Mouse (Mus musculus): ENCODE measurements at regions not wholly inside any gene's neighbourhood (a gene's known extent, or its start where the extent isn't known, plus 50 kb on each side); places are given as distances from the start of the nearest gene placed in this dataset.

- 65% methylated on average over 2 of the region's 2 CpGs for WGBS
- ATAC-seq (ENCODE audit: insufficient number of reproducible peaks, low FRiP score, low TSS enrichment, low read depth) (no peak), DNase-seq (ENCODE audit: low spot score) (no peak)
Measured at GRCm38 (mm10) chr15:62490548-62490947, 1354.4 kb downstream of the Gsdmc2 start.

GRCm38 (mm10) chr15:62486540-62486939 is 1358.4 kb downstream of the Gsdmc2 start:
- Histone ChIP-seq H3K36me3 (ENCODE audit: control insufficient read depth, insufficient read depth, low read length) (no peaks in the 10 kb centered on the region), H3K27ac (replicated peaks; ENCODE audit: low read depth, low read length) (no peak overlapping the region), H3K9me3 (ENCODE audit: control insufficient read depth, low read length) (no peaks in the 10 kb centered on the region), H3K4me1 (ENCODE audit: control insufficient read depth, insufficient read depth, low read length) (no peaks in the 10 kb centered on the region), H3K4me3 (ENCODE audit: low read depth, low read length) (no peak overlapping the region), H3K27me3 (ENCODE audit: control insufficient read depth, insufficient read depth, low read length) (no peaks in the 10 kb centered on the region), H3K4me2 (ENCODE audit: low read depth, severe bottlenecking) (no peak overlapping the region), H3K9ac (ENCODE audit: low read length) (no peak overlapping the region)
- ATAC-seq (ENCODE audit: insufficient number of reproducible peaks, low FRiP score, low TSS enrichment, low read depth) (no peak), DNase-seq (ENCODE audit: low spot score) (no peak)
- 60% methylated on average over 6 of the region's 6 CpGs for WGBS

More at GRCm38 (mm10) chr15:62490548-62490947, 1354.4 kb downstream of the Gsdmc2 start:
- Histone ChIP-seq H3K36me3 (ENCODE audit: control insufficient read depth, insufficient read depth, low read length) (no peaks in the 10 kb centered on the region), H3K4me1 (ENCODE audit: control insufficient read depth, insufficient read depth, low read length) (no peaks in the 10 kb centered on the region), H3K4me3 (ENCODE audit: low read depth, low read length) (no peak overlapping the region), H3K9ac (ENCODE audit: low read length) (no peak overlapping the region), H3K27ac (replicated peaks; ENCODE audit: low read depth, low read length) (no peak overlapping the region), H3K27me3 (ENCODE audit: control insufficient read depth, insufficient read depth, low read length) (no peaks in the 10 kb centered on the region), H3K9me3 (ENCODE audit: control insufficient read depth, low read length) (no peaks in the 10 kb centered on the region), H3K4me2 (ENCODE audit: low read depth, severe bottlenecking) (no peak overlapping the region)

- H3K4me3 ChIP-seq (ENCODE audit: low read depth, low read length), result no peak overlapping the region
- DNase-seq (ENCODE audit: low spot score) (no peak), ATAC-seq (ENCODE audit: insufficient number of reproducible peaks, low FRiP score, low TSS enrichment, low read depth) (no peak)
- 92% methylated on average over 3 of the region's 3 CpGs for WGBS
- H3K36me3 ChIP-seq (ENCODE audit: control insufficient read depth, insufficient read depth, low read length), result no peaks in the 10 kb centered on the region
- H3K4me1 ChIP-seq (ENCODE audit: control insufficient read depth, insufficient read depth, low read length), result no peaks in the 10 kb centered on the region
- no peak overlapping the region for H3K27ac ChIP-seq (replicated peaks; ENCODE audit: low read depth, low read length)
- H3K4me2 ChIP-seq (ENCODE audit: low read depth, severe bottlenecking), result no peak overlapping the region
- H3K9me3 ChIP-seq (ENCODE audit: control insufficient read depth, low read length), result no peaks in the 10 kb centered on the region
- H3K9ac ChIP-seq (ENCODE audit: low read length), result no peak overlapping the region
- no peaks in the 10 kb centered on the region for H3K27me3 ChIP-seq (ENCODE audit: control insufficient read depth, insufficient read depth, low read length)
Measured at GRCm38 (mm10) chr15:62484350-62484749, 1360.6 kb downstream of the Gsdmc2 start.

GRCm38 (mm10) chr15:62483534-62483933 is 1361.4 kb downstream of the Gsdmc2 start:
- no peaks in the 10 kb centered on the region for H3K36me3 ChIP-seq (ENCODE audit: control insufficient read depth, insufficient read depth, low read length)
- no peaks in the 10 kb centered on the region for H3K4me1 ChIP-seq (ENCODE audit: control insufficient read depth, insufficient read depth, low read length)
- no peak overlapping the region for H3K4me2 ChIP-seq (ENCODE audit: low read depth, severe bottlenecking)
- no peaks in the 10 kb centered on the region for H3K9me3 ChIP-seq (ENCODE audit: control insufficient read depth, low read length)
- H3K9ac ChIP-seq (ENCODE audit: low read length), result no peak overlapping the region
- 87% methylated on average over 1 of the region's 1 CpGs for WGBS
- H3K27ac ChIP-seq (replicated peaks; ENCODE audit: low read depth, low read length), result no peak overlapping the region
- no peaks in the 10 kb centered on the region for H3K27me3 ChIP-seq (ENCODE audit: control insufficient read depth, insufficient read depth, low read length)
- no peak overlapping the region for H3K4me3 ChIP-seq (ENCODE audit: low read depth, low read length)
- DNase-seq (ENCODE audit: low spot score), result no peak
- no peak for ATAC-seq (ENCODE audit: insufficient number of reproducible peaks, low FRiP score, low TSS enrichment, low read depth)

GRCm38 (mm10) chr15:62482357-62482756 is 1362.6 kb downstream of the Gsdmc2 start:
- Histone ChIP-seq H3K4me2 (ENCODE audit: low read depth, severe bottlenecking) (no peak overlapping the region), H3K4me3 (ENCODE audit: low read depth, low read length) (no peak overlapping the region), H3K27me3 (ENCODE audit: control insufficient read depth, insufficient read depth, low read length) (no peaks in the 10 kb centered on the region), H3K27ac (replicated peaks; ENCODE audit: low read depth, low read length) (no peak overlapping the region), H3K4me1 (ENCODE audit: control insufficient read depth, insufficient read depth, low read length) (no peaks in the 10 kb centered on the region), H3K9me3 (ENCODE audit: control insufficient read depth, low read length) (no peaks in the 10 kb centered on the region), H3K9ac (ENCODE audit: low read length) (no peak overlapping the region), H3K36me3 (ENCODE audit: control insufficient read depth, insufficient read depth, low read length) (no peaks in the 10 kb centered on the region)
- ATAC-seq (ENCODE audit: insufficient number of reproducible peaks, low FRiP score, low TSS enrichment, low read depth) (no peak), DNase-seq (ENCODE audit: low spot score) (no peak)
- 77% methylated on average over 7 of the region's 7 CpGs for WGBS

GRCm38 (mm10) chr15:62477779-62478178 is 1367.2 kb downstream of the Gsdmc2 start:
- Histone ChIP-seq H3K9me3 (ENCODE audit: control insufficient read depth, low read length) (no peaks in the 10 kb centered on the region), H3K9ac (ENCODE audit: low read length) (no peak overlapping the region), H3K27me3 (ENCODE audit: control insufficient read depth, insufficient read depth, low read length) (no peaks in the 10 kb centered on the region), H3K27ac (replicated peaks; ENCODE audit: low read depth, low read length) (no peak overlapping the region), H3K4me2 (ENCODE audit: low read depth, severe bottlenecking) (no peak overlapping the region), H3K4me1 (ENCODE audit: control insufficient read depth, insufficient read depth, low read length) (no peaks in the 10 kb centered on the region), H3K4me3 (ENCODE audit: low read depth, low read length) (no peak overlapping the region), H3K36me3 (ENCODE audit: control insufficient read depth, insufficient read depth, low read length) (no peaks in the 10 kb centered on the region)
- WGBS, result 95% methylated on average over 2 of the region's 2 CpGs
- ATAC-seq (ENCODE audit: insufficient number of reproducible peaks, low FRiP score, low TSS enrichment, low read depth), result no peak
- DNase-seq (ENCODE audit: low spot score), result no peak

- ATAC-seq (ENCODE audit: insufficient number of reproducible peaks, low FRiP score, low TSS enrichment, low read depth), result no peak
Measured at GRCm38 (mm10) chr15:62476452-62476851, 1368.5 kb downstream of the Gsdmc2 start.

GRCm38 (mm10) chr15:62470683-62471331 is 1374.2 kb downstream of the Gsdmc2 start:
- Histone ChIP-seq H3K9me3 (ENCODE audit: control insufficient read depth, low read length) (no peaks in the 10 kb centered on the region), H3K4me3 (ENCODE audit: low read depth, low read length) (no peak overlapping the region), H3K9ac (ENCODE audit: low read length) (no peak overlapping the region), H3K27me3 (ENCODE audit: control insufficient read depth, insufficient read depth, low read length) (no peaks in the 10 kb centered on the region), H3K4me2 (ENCODE audit: low read depth, severe bottlenecking) (no peak overlapping the region), H3K27ac (replicated peaks; ENCODE audit: low read depth, low read length) (no peak overlapping the region), H3K4me1 (ENCODE audit: control insufficient read depth, insufficient read depth, low read length) (no peaks in the 10 kb centered on the region), H3K36me3 (ENCODE audit: control insufficient read depth, insufficient read depth, low read length) (no peaks in the 10 kb centered on the region)
- DNase-seq (ENCODE audit: low spot score), result no peak
- 49% methylated on average over 7 of the region's 7 CpGs for WGBS
- no peak for ATAC-seq (ENCODE audit: insufficient number of reproducible peaks, low FRiP score, low TSS enrichment, low read depth)

More at GRCm38 (mm10) chr15:62476452-62476851, 1368.5 kb downstream of the Gsdmc2 start:
- DNase-seq (ENCODE audit: low spot score), result no peak
- H3K9me3 ChIP-seq (ENCODE audit: control insufficient read depth, low read length), result no peaks in the 10 kb centered on the region
- H3K4me1 ChIP-seq (ENCODE audit: control insufficient read depth, insufficient read depth, low read length), result no peaks in the 10 kb centered on the region
- WGBS, result 89% methylated on average over 4 of the region's 4 CpGs
- no peak overlapping the region for H3K9ac ChIP-seq (ENCODE audit: low read length)
- H3K27me3 ChIP-seq (ENCODE audit: control insufficient read depth, insufficient read depth, low read length), result no peaks in the 10 kb centered on the region
- H3K4me3 ChIP-seq (ENCODE audit: low read depth, low read length), result no peak overlapping the region
- H3K4me2 ChIP-seq (ENCODE audit: low read depth, severe bottlenecking), result no peak overlapping the region
- H3K36me3 ChIP-seq (ENCODE audit: control insufficient read depth, insufficient read depth, low read length), result no peaks in the 10 kb centered on the region
- H3K27ac ChIP-seq (replicated peaks; ENCODE audit: low read depth, low read length), result no peak overlapping the region

GRCm38 (mm10) chr15:62468076-62468475 is 1376.9 kb downstream of the Gsdmc2 start:
- ATAC-seq (ENCODE audit: insufficient number of reproducible peaks, low FRiP score, low TSS enrichment, low read depth) (no peak), DNase-seq (ENCODE audit: low spot score) (no peak)
- Histone ChIP-seq H3K36me3 (ENCODE audit: control insufficient read depth, insufficient read depth, low read length) (no peaks in the 10 kb centered on the region), H3K9me3 (ENCODE audit: control insufficient read depth, low read length) (no peaks in the 10 kb centered on the region), H3K27ac (replicated peaks; ENCODE audit: low read depth, low read length) (no peak overlapping the region), H3K27me3 (ENCODE audit: control insufficient read depth, insufficient read depth, low read length) (no peaks in the 10 kb centered on the region), H3K9ac (ENCODE audit: low read length) (no peak overlapping the region), H3K4me2 (ENCODE audit: low read depth, severe bottlenecking) (no peak overlapping the region), H3K4me3 (ENCODE audit: low read depth, low read length) (no peak overlapping the region), H3K4me1 (ENCODE audit: control insufficient read depth, insufficient read depth, low read length) (no peaks in the 10 kb centered on the region)
- WGBS, result 85% methylated on average over 3 of the region's 3 CpGs
